Mouse (Mus musculus) yolk sac, embryonic 10.5 days (tissue): ENCODE measurements around the gene Olfr380.

Experiments
- DNase-seq: peaks from one replicate; pipeline ENCODE4 v3.0.0-alpha.2; 2017; ENCODE audit warnings: low spot score

Olfr380 gene

GRCm38 (mm10) chr11:73457408-73457807 is at the start of gene Olfr380:
Gene Olfr380, minus strand, starts transcription at chr11:73457508.
- no peak for DNase-seq

GRCm38 (mm10) chr11:73491503-73491902 is 34.2 kb upstream of the Olfr380 start, which contains the start of gene Olfr381:
Gene Olfr381, minus strand, starts transcription at chr11:73491603.
- no peak for DNase-seq

- no peak for DNase-seq
These were observed 28.9 kb downstream of the Olfr380 start, which contains the start of gene Olfr378 for GRCm38 (mm10) chr11:73428377-73428776. Gene Olfr378, minus strand, starts transcription at chr11:73428477.
